Mouse (Mus musculus): ENCODE measurements around the gene Ncstn. TPM values are rescaled to one million over a fixed set of nuclear protein-coding genes. Genes with fewer than 3 reads are reported as not detected.

Gene Ncstn
- polyA plus RNA-seq, 1 experiment from 2014 or later, result 115 TPM

DNA sequence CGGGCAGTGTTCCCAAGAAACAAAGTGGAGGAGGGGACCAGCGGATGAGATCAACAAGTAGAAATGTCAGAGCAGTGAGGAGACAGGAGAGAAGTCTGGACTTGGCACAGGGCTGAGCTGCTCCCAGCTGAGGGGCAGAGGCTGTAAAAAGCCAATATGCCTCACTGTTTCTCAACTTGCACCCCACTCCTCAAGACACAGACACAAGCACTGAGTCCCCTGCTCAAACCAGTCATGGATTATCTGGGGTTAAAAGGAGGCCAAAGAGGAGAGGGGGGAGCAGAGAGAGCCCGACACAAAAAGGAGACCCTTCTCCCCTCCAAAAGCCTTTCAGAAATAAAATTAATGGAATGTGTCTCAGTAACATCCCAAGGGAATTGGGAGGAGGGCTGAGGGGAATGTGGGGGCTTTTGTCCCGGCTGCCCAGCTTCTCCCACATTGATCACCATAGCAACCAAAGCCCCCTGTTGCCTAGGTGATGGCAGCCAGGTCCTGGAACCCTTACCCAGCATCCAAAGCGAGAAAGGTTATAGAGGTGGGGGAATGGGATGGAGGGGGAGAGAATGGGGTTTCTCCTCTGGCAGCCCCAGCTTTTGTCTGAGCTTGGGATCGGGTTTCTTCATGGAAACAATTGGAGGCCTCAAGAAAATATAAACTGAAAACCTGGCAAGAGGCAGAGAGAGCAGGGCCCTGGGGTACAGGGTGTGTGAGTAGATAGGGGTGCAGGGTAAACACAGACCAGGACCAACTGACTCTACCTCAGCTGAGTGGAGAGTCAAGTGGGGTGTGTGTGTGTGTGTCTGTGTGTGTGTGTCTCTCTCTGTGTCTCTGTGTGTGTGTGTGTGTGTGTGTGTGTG, 65.7 kb downstream of the Ncstn start:
- Histone ChIP-seq H3K27ac (ENCODE audit: low read depth, low read length) (peak overlapping the region; percentile 79), H3K4me1 (ENCODE audit: control insufficient read depth, insufficient read depth, low read length) (peaks cover 74% of the 10 kb centered on the region), H3K9ac (replicated peaks; ENCODE audit: low read depth, low read length) (no peak overlapping the region), H3K9me3 (ENCODE audit: control insufficient read depth, low read length) (no peaks in the 10 kb centered on the region), H3K4me3 (ENCODE audit: low read depth, low read length) (no peak overlapping the region), H3K27me3 (ENCODE audit: control insufficient read depth, insufficient read depth, low read length) (no peaks in the 10 kb centered on the region), H3K36me3 (ENCODE audit: control insufficient read depth, insufficient read depth, low read length) (peaks cover under 1% of the 10 kb centered on the region; the same call in 1 of the 2 replicates), H3K4me2 (ENCODE audit: low read depth, low read length) (peak overlapping the region; percentile 15; the same call in 1 of the 2 replicates)
- ATAC-seq (ENCODE audit: low read depth), result peak; percentile 79
- 10% methylated on average over 6 of the region's 6 CpGs for WGBS

DNA sequence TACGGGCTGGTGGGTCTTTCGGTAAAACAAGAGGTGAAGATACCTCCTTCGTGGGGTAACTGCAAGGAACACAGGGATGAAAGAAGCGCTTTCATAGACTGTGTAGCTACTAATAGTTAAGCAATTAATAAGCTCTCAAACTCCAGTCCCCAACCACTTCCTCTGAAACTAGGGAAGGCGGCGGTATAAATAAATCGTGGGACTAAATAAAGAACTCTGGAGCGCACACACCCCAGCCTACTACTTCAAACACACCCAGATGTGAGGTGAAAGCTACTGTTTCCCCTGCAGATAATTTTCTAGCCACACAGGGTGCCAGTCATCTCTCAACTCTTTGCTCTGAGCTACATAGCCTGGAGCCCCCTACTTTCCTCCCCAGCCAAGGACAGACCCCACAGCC, 66.6 kb downstream of the Ncstn start:
- no peaks in the 10 kb centered on the region for H3K27me3 ChIP-seq (ENCODE audit: control insufficient read depth, insufficient read depth, low read length)
- no peak for ATAC-seq (ENCODE audit: low read depth)
- 0 out of 2 replicates have a peak overlapping the region, but pooled peaks have one; percentile 7 for H3K9ac ChIP-seq (replicated peaks; ENCODE audit: low read depth, low read length)
- H3K4me2 ChIP-seq (ENCODE audit: low read depth, low read length), result peak overlapping the region; percentile 15; the same call in 1 of the 2 replicates
- H3K27ac ChIP-seq (ENCODE audit: low read depth, low read length), result peak overlapping the region; percentile 79
- WGBS, result 32% methylated on average over 8 of the region's 8 CpGs
- H3K36me3 ChIP-seq (ENCODE audit: control insufficient read depth, insufficient read depth, low read length), result peaks cover 9% of the 10 kb centered on the region; the same call in 1 of the 2 replicates
- peaks cover 69% of the 10 kb centered on the region for H3K4me1 ChIP-seq (ENCODE audit: control insufficient read depth, insufficient read depth, low read length)
- no peaks in the 10 kb centered on the region for H3K9me3 ChIP-seq (ENCODE audit: control insufficient read depth, low read length)
- no peak overlapping the region for H3K4me3 ChIP-seq (ENCODE audit: low read depth, low read length)

Other genes starting within 250 kb of the Ncstn start
- 0.95 and 1.5 TPM in 2 replicates for gene Cd84, start 243.1 kb downstream of the Ncstn start, polyA plus RNA-seq (2014; fragmentation: Nextera tagmentation; extraction: Ambion mirVana)
- not detected in 2 replicates for gene Gm10521, start 187.1 kb downstream of the Ncstn start, polyA plus RNA-seq (2014; fragmentation: Nextera tagmentation; extraction: Ambion mirVana)
- 0.13 TPM in 1 of 2 replicates, not detected in the other for gene Slamf6, start 165.3 kb downstream of the Ncstn start, polyA plus RNA-seq (2014; fragmentation: Nextera tagmentation; extraction: Ambion mirVana)
- gene Vangl2, start 54.4 kb downstream of the Ncstn start, polyA plus RNA-seq (2014; fragmentation: Nextera tagmentation; extraction: Ambion mirVana), result 50.9 and 52.2 TPM in 2 replicates
- gene Nhlh1, start 25.2 kb downstream of the Ncstn start, polyA plus RNA-seq (2014; fragmentation: Nextera tagmentation; extraction: Ambion mirVana), result 3.3 and 3.6 TPM in 2 replicates
- gene Copa, start 266 bp downstream of the Ncstn start, polyA plus RNA-seq (2014; fragmentation: Nextera tagmentation; extraction: Ambion mirVana), result 140 and 206 TPM in 2 replicates
- 151 and 156 TPM in 2 replicates for gene Pex19, start 44.0 kb upstream of the Ncstn start, polyA plus RNA-seq (2014; fragmentation: Nextera tagmentation; extraction: Ambion mirVana)
- 72.3 and 86.0 TPM in 2 replicates for gene Dcaf8, start 65.3 kb upstream of the Ncstn start, polyA plus RNA-seq (2014; fragmentation: Nextera tagmentation; extraction: Ambion mirVana)
- gene Pea15a, start 124.0 kb upstream of the Ncstn start, polyA plus RNA-seq (2014; fragmentation: Nextera tagmentation; extraction: Ambion mirVana), result 350 and 391 TPM in 2 replicates
- gene Casq1, start 137.1 kb upstream of the Ncstn start, polyA plus RNA-seq (2014; fragmentation: Nextera tagmentation; extraction: Ambion mirVana), result 1.4 and 1.6 TPM in 2 replicates
- not detected in 2 replicates for gene Atp1a4, start 175.6 kb upstream of the Ncstn start, polyA plus RNA-seq (2014; fragmentation: Nextera tagmentation; extraction: Ambion mirVana)
- 66.2 and 72.2 TPM in 2 replicates for gene Igsf8, start 178.8 kb upstream of the Ncstn start, polyA plus RNA-seq (2014; fragmentation: Nextera tagmentation; extraction: Ambion mirVana)
- 23.6 and 27.9 TPM in 2 replicates for gene Atp1a2, start 215.3 kb upstream of the Ncstn start, polyA plus RNA-seq (2014; fragmentation: Nextera tagmentation; extraction: Ambion mirVana)
- gene Kcnj9, start 246.5 kb upstream of the Ncstn start, polyA plus RNA-seq (2014; fragmentation: Nextera tagmentation; extraction: Ambion mirVana), result 1.3 and 2.7 TPM in 2 replicates